Mouse (Mus musculus) macrophage (primary cell): ENCODE results near the gene Dip2c. TPM values are rescaled to one million over a fixed set of nuclear protein-coding genes. Genes with fewer than 3 reads are reported as not detected.
A peak's percentile ranks its signal among the peaks of the same experiment; 100 is the strongest.

Experiments
- H3K27ac ChIP-seq: fragments of 350-480 bp; formaldehyde crosslinking; 2 replicates; pipeline ENCODE4 v1.9.0; 2021
- H3K36me3 ChIP-seq: fragments of 350-480 bp; formaldehyde crosslinking; 2 replicates; pipeline ENCODE4 v1.9.0; 2021; ENCODE audit errors: inconsistent target
- H3K4me3 ChIP-seq: fragments of 350-480 bp; formaldehyde crosslinking; 2 replicates; pipeline ENCODE4 v1.9.0; 2021; ENCODE audit errors: inconsistent target
- H3K79me2 ChIP-seq: fragments of 350-480 bp; formaldehyde crosslinking; 2 replicates; pipeline ENCODE4 v1.9.0; 2021; ENCODE audit errors: inconsistent target
- WGBS: methylation state at CpG from one replicate; pipeline ENCODE4 v1.1.7; 2026; ENCODE audit warnings: inconsistent platforms; ENCODE audit not compliant: missing documents; 5-methylcytosine and 5-hydroxymethylcytosine counted together
- polyA plus RNA-seq: library from polyadenylated mRNA; stranded (reverse); fragments of 250-400 nt; gene quantifications from 3 replicates; pipeline ENCODE4 v1.2.4, GENCODE M21; 2018; ENCODE audit warnings: inconsistent platforms

Gene Dip2c
- polyA plus RNA-seq, 1 experiment from 2014 or later, result 7.2 TPM

DNA sequence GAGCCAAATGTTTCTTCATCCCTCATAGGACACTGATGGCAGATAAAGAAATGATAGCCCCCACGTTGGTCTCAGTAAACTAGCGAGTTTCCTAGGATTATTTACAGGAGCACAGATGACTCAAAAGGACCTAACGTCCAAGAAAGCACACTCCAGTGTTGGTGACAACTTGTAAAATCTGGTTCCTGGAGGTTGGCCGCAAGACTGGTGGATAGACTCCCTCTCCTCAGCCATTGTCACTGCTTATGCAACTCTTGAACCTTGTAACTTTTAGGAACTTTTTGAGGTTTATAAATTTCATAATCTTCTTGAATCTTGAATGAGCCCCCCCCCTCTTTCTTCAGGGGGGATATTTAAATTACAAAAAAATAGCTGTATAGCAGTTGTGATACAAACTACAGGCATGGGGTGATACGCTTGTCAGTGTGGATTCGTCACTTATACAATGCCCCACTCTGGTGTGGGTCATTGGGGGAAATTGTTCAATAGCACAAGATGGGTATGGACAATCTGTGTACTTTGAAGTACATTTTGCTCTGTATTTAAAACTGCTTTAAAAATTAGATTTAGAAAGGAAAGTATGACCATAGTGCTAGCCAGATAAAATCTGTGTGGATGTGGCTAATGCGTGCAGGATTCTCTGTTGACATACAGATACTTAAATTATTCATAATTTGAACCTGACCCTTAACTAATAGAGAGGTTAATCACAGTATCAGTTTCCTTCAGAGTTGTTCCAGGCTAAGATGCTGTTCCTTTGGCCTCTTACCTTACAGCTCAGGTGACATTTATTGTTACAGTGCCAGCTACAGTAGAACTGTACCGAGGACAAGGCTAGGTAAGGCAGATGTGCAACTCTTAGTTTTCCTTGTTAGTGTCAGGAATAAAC, 181.3 kb downstream of the Dip2c start:
- no peaks in the 10 kb centered on the region for H3K79me2 ChIP-seq
- 95% methylated on average over 8 of the region's 8 CpGs for WGBS
- no peak overlapping the region for H3K4me3 ChIP-seq
- H3K36me3 ChIP-seq, result no peaks in the 10 kb centered on the region
- no peak overlapping the region for H3K27ac ChIP-seq

DNA sequence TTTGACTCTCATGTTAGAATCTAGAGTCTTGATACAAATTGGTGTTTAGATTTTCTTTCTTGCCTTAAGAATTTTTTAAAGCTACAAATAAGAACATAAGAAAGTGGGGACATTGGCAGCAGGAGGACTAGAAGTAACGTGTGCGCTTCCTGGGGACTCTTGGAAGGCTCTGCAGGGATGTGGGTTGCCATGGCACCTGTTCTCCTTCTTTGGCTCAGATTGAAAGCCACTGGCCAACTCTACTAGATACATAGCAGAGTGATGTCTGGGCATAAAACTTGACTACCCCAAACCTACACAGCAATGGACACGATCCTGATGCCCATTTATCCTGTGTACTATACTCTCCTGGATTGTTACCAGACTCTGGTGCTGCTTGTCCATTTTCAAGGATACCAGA, 188.1 kb downstream of the Dip2c start:
- H3K36me3 ChIP-seq, result no peaks in the 10 kb centered on the region

GRCm38 (mm10) chr13:9467216-9467615, 190.9 kb downstream of the Dip2c start:
- 20% methylated on average over 1 of the region's 1 CpGs for WGBS
- H3K79me2 ChIP-seq, result no peaks in the 10 kb centered on the region
- H3K27ac ChIP-seq, result no peak overlapping the region
- no peak overlapping the region for H3K4me3 ChIP-seq
- H3K36me3 ChIP-seq, result no peaks in the 10 kb centered on the region

More for the DNA sequence above, 188.1 kb downstream of the Dip2c start:
- H3K4me3 ChIP-seq, result no peak overlapping the region
- WGBS, result 87% methylated on average over 3 of the region's 3 CpGs
- H3K79me2 ChIP-seq, result no peaks in the 10 kb centered on the region
- H3K27ac ChIP-seq, result no peak overlapping the region

DNA sequence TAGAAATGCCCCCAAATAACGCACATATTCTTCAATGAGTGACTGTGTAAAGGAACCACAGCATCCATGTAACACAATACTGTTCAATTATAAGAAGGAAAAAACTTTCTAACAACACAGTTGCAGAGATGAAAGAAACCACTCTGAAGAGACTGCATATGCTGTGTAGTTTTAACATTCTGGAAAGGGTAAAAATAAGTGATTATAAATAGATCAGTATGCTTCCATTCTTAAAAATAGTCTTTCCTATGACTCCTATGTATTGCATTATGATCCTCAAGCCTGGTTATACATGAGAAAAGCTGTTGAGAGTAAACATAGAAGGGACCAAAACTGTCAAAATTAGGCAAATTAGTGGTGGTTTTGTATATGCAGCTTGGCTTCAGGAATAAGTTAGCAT, 197.1 kb downstream of the Dip2c start:
- 100% methylated on average over 1 of the region's 1 CpGs for WGBS
- Histone ChIP-seq H3K4me3 (no peak overlapping the region), H3K79me2 (no peaks in the 10 kb centered on the region), H3K36me3 (no peaks in the 10 kb centered on the region), H3K27ac (no peak overlapping the region)

GRCm38 (mm10) chr13:9481722-9482121, 205.4 kb downstream of the Dip2c start:
- 100% methylated on average over 1 of the region's 1 CpGs for WGBS
- no peaks in the 10 kb centered on the region for H3K36me3 ChIP-seq

DNA sequence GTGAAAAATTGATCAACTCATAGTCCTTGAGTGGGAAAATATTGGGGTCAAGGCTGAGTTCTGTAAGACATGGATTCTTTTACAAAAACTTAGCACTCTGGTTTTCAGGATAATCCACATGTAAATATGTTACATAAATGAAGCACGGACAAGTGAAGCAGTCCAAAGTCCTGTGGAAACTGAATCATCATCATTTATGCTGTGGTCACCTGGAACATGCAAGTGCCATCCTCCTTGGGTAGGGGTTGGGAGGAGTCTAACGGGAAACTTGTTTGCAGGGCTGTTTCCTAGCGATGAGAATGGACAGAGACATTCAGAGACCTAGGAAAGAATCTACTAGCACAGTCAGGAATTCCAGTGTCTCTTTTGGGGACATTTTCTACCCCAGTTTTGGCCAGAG, 213.4 kb downstream of the Dip2c start:
- H3K36me3 ChIP-seq, result no peaks in the 10 kb centered on the region
- H3K27ac ChIP-seq, result no peak overlapping the region
- H3K79me2 ChIP-seq, result no peaks in the 10 kb centered on the region
- no peak overlapping the region for H3K4me3 ChIP-seq
- WGBS, result 96% methylated on average over 3 of the region's 3 CpGs

More at GRCm38 (mm10) chr13:9481722-9482121, 205.4 kb downstream of the Dip2c start:
- no peaks in the 10 kb centered on the region for H3K79me2 ChIP-seq
- no peak overlapping the region for H3K4me3 ChIP-seq
- H3K27ac ChIP-seq, result no peak overlapping the region

DNA sequence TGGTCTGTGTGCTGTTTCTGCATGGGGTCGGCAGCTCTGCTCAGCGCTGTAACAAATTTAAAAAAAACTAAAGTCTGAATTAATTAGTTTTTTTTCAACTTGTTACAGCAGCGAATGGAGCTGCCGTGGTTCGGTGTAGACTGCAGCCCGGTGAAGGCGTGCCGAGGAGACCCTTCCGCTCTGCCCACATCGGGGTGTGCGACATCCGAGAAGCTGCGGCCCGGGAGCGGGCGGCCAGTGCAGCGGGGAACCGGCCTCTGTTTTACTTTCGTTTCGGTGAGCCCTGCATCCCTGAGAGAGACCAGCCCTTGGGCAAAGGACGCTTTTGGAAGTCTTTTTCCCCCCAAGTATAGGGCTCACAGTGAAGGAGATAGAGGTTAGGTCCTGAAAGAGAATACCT, 218.4 kb downstream of the Dip2c start:
- Histone ChIP-seq H3K4me3 (peak overlapping the region; percentile 26), H3K79me2 (no peaks in the 10 kb centered on the region), H3K27ac (no peak overlapping the region), H3K36me3 (no peaks in the 10 kb centered on the region)
- WGBS, result 63% methylated on average over 21 of the region's 21 CpGs

GRCm38 (mm10) chr13:9504118-9504856, 228.0 kb downstream of the Dip2c start:
- Histone ChIP-seq H3K27ac (no peak overlapping the region), H3K36me3 (no peaks in the 10 kb centered on the region), H3K79me2 (no peaks in the 10 kb centered on the region), H3K4me3 (no peak overlapping the region)
- WGBS, result 14% methylated on average over 6 of the region's 6 CpGs

DNA sequence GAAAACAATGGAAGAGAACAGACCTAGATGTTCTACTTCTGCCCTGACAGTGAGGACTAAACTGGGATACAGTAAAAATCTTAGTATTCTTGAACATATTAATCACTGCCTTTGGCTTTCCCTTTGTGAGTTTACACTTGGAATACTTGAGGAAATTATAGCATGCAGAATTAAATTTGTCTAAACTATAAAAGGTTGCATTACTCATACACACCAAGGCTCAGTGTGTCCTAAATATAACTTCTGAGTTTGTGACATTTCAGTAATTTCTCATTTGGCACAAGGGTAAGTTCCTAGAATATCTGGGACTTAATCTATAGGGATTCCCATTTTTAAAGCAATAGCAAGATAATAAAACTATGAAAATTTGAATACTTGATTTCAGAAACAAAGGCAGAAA, 262.2 kb downstream of the Dip2c start:
- H3K4me3 ChIP-seq, result no peak overlapping the region
- no peak overlapping the region for H3K27ac ChIP-seq
- no peaks in the 10 kb centered on the region for H3K79me2 ChIP-seq
- H3K36me3 ChIP-seq, result no peaks in the 10 kb centered on the region

GRCm38 (mm10) chr13:9547698-9548344, 271.5 kb downstream of the Dip2c start:
- H3K4me3 ChIP-seq, result no peak overlapping the region
- no peak overlapping the region for H3K27ac ChIP-seq
- 37% methylated on average over 7 of the region's 9 CpGs for WGBS
- no peaks in the 10 kb centered on the region for H3K36me3 ChIP-seq
- H3K79me2 ChIP-seq, result no peaks in the 10 kb centered on the region

- 75% methylated on average over 1 of the region's 1 CpGs for WGBS
- no peak overlapping the region for H3K27ac ChIP-seq
These were observed 285.8 kb downstream of the Dip2c start for GRCm38 (mm10) chr13:9562099-9562498.

DNA sequence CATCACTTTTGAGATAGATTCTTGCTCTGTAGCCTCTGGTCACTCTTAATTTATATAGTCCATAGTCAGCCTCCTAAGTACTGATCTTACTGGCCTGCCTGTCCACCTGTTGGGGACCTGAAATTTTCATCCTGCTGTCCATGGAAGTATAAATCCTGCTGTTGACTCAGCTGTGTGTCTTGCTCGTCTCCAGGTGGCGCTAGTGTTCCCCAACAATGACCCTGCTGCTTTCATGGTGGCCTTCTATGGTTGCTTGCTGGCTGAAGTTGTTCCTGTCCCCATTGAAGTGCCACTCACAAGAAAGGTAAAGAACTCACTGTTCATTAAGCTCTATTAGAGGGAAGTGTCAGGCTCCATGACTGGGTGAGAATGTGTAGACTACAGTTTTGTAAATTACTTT, 286.6 kb downstream of the Dip2c start:
- 72% methylated on average over 2 of the region's 2 CpGs for WGBS
- no peak overlapping the region for H3K27ac ChIP-seq

More at GRCm38 (mm10) chr13:9562099-9562498, 285.8 kb downstream of the Dip2c start:
- H3K79me2 ChIP-seq, result no peaks in the 10 kb centered on the region
- H3K36me3 ChIP-seq, result no peaks in the 10 kb centered on the region
- no peak overlapping the region for H3K4me3 ChIP-seq

GRCm38 (mm10) chr13:9568852-9569251, 292.5 kb downstream of the Dip2c start:
- Histone ChIP-seq H3K4me3 (no peak overlapping the region), H3K27ac (no peak overlapping the region), H3K79me2 (no peaks in the 10 kb centered on the region), H3K36me3 (no peaks in the 10 kb centered on the region)
- WGBS, result 91% methylated on average over 4 of the region's 5 CpGs

More for the DNA sequence above, 286.6 kb downstream of the Dip2c start:
- no peak overlapping the region for H3K4me3 ChIP-seq
- H3K36me3 ChIP-seq, result no peaks in the 10 kb centered on the region
- H3K79me2 ChIP-seq, result no peaks in the 10 kb centered on the region

DNA sequence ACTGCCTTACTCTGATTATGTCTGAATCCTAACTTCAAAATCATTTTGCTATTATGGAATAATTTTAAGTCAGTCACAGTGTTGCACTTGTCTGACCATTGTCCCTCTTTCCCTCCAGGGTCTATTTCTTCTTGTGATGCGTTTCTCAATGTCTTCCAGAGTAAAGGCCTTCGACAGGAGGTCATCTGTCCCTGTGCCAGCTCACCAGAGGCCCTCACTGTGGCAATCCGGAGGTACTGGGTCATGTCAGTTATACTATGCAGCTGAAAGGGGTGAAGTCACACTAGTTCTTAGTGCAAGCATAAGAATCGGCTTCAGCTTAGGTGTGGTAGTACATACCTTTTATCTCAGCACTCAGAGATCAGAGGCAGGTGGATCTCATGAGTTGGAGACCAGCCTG, 300.4 kb downstream of the Dip2c start:
- no peaks in the 10 kb centered on the region for H3K79me2 ChIP-seq
- no peaks in the 10 kb centered on the region for H3K36me3 ChIP-seq
- H3K4me3 ChIP-seq, result no peak overlapping the region
- 95% methylated on average over 4 of the region's 4 CpGs for WGBS
- H3K27ac ChIP-seq, result no peak overlapping the region

- WGBS, result 91% methylated on average over 4 of the region's 4 CpGs
- Histone ChIP-seq H3K27ac (no peak overlapping the region), H3K4me3 (no peak overlapping the region), H3K36me3 (no peaks in the 10 kb centered on the region), H3K79me2 (no peaks in the 10 kb centered on the region)
These were observed 302.1 kb downstream of the Dip2c start for GRCm38 (mm10) chr13:9578456-9578855.
